Mouse (Mus musculus) limb, embryonic 15.5 days (tissue): Measurements from ENCODE around the gene Apba3. TPM values are rescaled to one million over a fixed set of nuclear protein-coding genes. Genes with fewer than 3 reads are reported as not detected.
A peak's percentile ranks its signal among the peaks of the same experiment; 100 is the strongest.

ENCODE experiments used
- ATAC-seq: fragments of 200-750 bp; cut with Nextera tagmentation; 2 replicates; pipeline ENCODE4 v1.8.0; 2017; ENCODE audit warnings: low read depth, moderate TSS enrichment; ENCODE audit not compliant: insufficient number of reproducible peaks, low FRiP score, low TSS enrichment
- H3K27ac ChIP-seq: fragments of 300-500 bp; sonication (generic); 2 replicates; pipeline ENCODE4 v1.5.1; 2015; ENCODE audit warnings: moderate library complexity, mild to moderate bottlenecking, inconsistent platforms
- H3K27me3 ChIP-seq: fragments of 300-500 bp; sonication (generic); 2 replicates; pipeline ENCODE4 v1.6.1; 2015; ENCODE audit warnings: inconsistent platforms
- H3K36me3 ChIP-seq: fragments of 300-500 bp; sonication (generic); 2 replicates; pipeline ENCODE4 v1.6.1; 2015; ENCODE audit warnings: inconsistent platforms
- H3K4me1 ChIP-seq: fragments of 300-500 bp; sonication (generic); 2 replicates; pipeline ENCODE4 v1.6.1; 2015; ENCODE audit warnings: inconsistent platforms
- H3K4me2 ChIP-seq: fragments of 300-500 bp; sonication (generic); 2 replicates; pipeline ENCODE4 v1.6.1; 2015; ENCODE audit warnings: mild to moderate bottlenecking, inconsistent platforms
- H3K4me3 ChIP-seq: fragments of 300-500 bp; sonication (generic); 2 replicates; pipeline ENCODE4 v1.5.1; 2015; ENCODE audit warnings: mild to moderate bottlenecking, inconsistent platforms
- H3K9ac ChIP-seq: fragments of 300-500 bp; sonication (generic); 2 replicates; pipeline ENCODE4 v1.6.1; 2015; ENCODE audit warnings: inconsistent platforms
- H3K9me3 ChIP-seq: fragments of 300-500 bp; sonication (generic); 2 replicates; pipeline ENCODE4 v1.6.1; 2016; ENCODE audit warnings: inconsistent platforms
- WGBS: fragments of 180-500 bp; shearing (Covaris S2); methylation state at CpG from one replicate; pipeline ENCODE4 v1.1.7; 2015; 5-methylcytosine and 5-hydroxymethylcytosine counted together
- microRNA-seq: library from miRNA; unstranded; fragments of <30 nt; microRNA quantifications from one replicate; pipeline ENCODE4, GENCODE M21; 2016
- polyA plus RNA-seq: library from polyadenylated mRNA; unstranded; fragments of >200 nt; fragmentation: Nextera tagmentation; extraction: Ambion mirVana; gene quantifications from 2 replicates; pipeline ENCODE4 v1.2.1, GENCODE M21; 2015

Apba3 gene
- polyA plus RNA-seq, 1 experiment from 2014 or later, result 77.1 TPM

DNA sequence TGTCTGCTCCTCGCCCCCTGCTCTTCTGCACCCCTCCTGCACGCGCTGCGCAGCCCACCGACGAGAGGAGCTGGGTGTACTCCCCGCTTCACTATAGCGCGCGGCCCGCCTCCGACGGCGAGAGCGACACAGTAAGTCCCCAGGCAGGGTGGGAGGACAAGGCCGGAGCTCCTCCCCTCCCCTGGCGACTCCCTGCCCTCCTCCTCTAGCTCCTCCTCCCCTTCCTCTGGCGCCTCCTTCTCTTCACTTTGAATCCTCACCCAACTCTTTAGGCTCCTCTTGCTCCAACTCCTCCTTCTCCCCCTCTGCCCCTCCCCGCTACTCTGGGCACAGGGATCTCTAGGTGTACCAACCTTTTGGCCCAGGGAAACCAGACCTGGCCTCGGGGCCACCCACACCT, 50.5 kb downstream of the Apba3 start:
- peaks cover 44% of the 10 kb centered on the region for H3K4me1 ChIP-seq
- no peaks in the 10 kb centered on the region for H3K9me3 ChIP-seq
- peak overlapping the region; percentile 28 for H3K4me3 ChIP-seq
- no peaks in the 10 kb centered on the region for H3K27me3 ChIP-seq
- ATAC-seq, result no peak
- peak overlapping the region; percentile 28; the same call in 1 of the 2 replicates for H3K9ac ChIP-seq
- H3K4me2 ChIP-seq, result peak overlapping the region; percentile 44
- WGBS, result 19% methylated on average over 19 of the region's 20 CpGs
- peaks cover 62% of the 10 kb centered on the region for H3K36me3 ChIP-seq
- peak overlapping the region; percentile 47; the same call in 1 of the 2 replicates for H3K27ac ChIP-seq

DNA sequence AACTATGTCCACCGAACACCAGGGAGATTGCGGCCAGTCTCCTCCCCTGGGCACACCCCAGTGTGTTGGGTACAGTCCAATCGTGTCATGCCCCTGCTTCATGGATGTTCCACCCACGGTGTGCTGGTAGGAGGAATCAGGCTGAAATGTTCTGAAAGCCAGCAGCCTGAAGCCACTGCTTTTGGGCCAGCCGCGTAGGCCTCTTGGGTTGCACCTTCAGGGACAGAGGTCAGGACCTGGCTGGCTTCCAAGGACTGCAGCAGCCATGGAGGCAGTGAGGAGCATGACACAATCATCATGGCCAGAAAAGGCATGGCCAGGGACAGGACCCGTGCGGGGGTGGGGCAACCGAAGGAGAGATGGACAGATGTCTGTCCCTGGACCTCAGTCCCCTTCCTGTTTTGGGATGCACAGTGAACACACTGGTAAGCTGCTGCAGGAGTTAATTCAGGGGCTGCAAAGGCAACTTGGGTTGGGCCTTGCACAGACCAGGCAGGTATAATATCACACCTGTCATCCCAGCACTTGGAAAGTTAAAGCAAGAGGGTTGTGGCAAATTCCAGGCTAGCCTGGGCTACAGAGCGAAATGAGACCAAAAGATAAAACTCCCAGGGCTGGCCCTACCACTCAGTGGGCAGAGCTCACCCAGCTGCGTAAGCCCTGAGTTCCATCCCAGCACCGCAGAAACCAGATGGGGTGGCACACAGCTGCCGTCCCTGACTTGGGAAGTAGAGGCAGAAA, 52.0 kb downstream of the Apba3 start:
- no peak for ATAC-seq
- Histone ChIP-seq H3K27me3 (no peaks in the 10 kb centered on the region), H3K4me3 (peak overlapping the region; percentile 99; the same call in 1 of the 2 replicates), H3K4me2 (0 out of 2 replicates have a peak overlapping the region, but pooled peaks have one; percentile 74), H3K4me1 (peaks cover 53% of the 10 kb centered on the region), H3K36me3 (peaks cover 62% of the 10 kb centered on the region), H3K9me3 (no peaks in the 10 kb centered on the region), H3K27ac (peak overlapping the region; percentile 92), H3K9ac (no peak overlapping the region)
- WGBS, result 87% methylated on average over 13 of the region's 13 CpGs

DNA sequence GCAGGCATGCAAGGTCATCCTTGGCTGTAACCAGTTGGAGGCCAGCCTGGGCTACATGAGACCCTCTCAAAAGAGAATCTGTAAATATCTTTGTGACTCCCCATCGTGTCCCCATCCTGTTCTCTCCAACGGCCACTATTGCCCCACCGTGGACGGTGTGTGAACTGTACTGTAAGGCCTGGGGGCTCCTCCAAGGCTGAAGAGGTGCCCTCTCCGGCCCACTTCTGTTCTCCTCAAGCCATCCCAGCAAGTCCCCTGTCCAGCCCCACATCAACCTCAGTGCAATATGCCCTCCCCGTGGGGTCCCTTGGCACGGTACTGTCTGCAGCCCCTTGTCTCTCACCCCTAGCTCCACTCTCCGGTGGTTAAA, 52.6 kb downstream of the Apba3 start:
- 25% methylated on average over 8 of the region's 8 CpGs for WGBS
- peak overlapping the region; percentile 92 for H3K27ac ChIP-seq
- no peak for ATAC-seq
- no peaks in the 10 kb centered on the region for H3K27me3 ChIP-seq
- H3K36me3 ChIP-seq, result peaks cover 62% of the 10 kb centered on the region
- H3K4me2 ChIP-seq, result peak overlapping the region; percentile 74
- no peaks in the 10 kb centered on the region for H3K9me3 ChIP-seq
- H3K4me3 ChIP-seq, result peak overlapping the region; percentile 99
- H3K9ac ChIP-seq, result peak overlapping the region; percentile 18; the same call in 1 of the 2 replicates
- peaks cover 53% of the 10 kb centered on the region for H3K4me1 ChIP-seq

GRCm38 (mm10) chr10:81319741-81320549, 53.2 kb downstream of the Apba3 start:
- Histone ChIP-seq H3K36me3 (peaks cover 62% of the 10 kb centered on the region), H3K27me3 (no peaks in the 10 kb centered on the region), H3K4me2 (peak overlapping the region; percentile 74), H3K4me1 (peaks cover 53% of the 10 kb centered on the region), H3K9ac (peak overlapping the region; percentile 18; the same call in 1 of the 2 replicates), H3K4me3 (peak overlapping the region; percentile 99), H3K9me3 (no peaks in the 10 kb centered on the region), H3K27ac (peak overlapping the region; percentile 92)
- under 1% methylated on average over 38 of the region's 38 CpGs for WGBS
- no peak; the same call in 1 of the 2 replicates for ATAC-seq

DNA sequence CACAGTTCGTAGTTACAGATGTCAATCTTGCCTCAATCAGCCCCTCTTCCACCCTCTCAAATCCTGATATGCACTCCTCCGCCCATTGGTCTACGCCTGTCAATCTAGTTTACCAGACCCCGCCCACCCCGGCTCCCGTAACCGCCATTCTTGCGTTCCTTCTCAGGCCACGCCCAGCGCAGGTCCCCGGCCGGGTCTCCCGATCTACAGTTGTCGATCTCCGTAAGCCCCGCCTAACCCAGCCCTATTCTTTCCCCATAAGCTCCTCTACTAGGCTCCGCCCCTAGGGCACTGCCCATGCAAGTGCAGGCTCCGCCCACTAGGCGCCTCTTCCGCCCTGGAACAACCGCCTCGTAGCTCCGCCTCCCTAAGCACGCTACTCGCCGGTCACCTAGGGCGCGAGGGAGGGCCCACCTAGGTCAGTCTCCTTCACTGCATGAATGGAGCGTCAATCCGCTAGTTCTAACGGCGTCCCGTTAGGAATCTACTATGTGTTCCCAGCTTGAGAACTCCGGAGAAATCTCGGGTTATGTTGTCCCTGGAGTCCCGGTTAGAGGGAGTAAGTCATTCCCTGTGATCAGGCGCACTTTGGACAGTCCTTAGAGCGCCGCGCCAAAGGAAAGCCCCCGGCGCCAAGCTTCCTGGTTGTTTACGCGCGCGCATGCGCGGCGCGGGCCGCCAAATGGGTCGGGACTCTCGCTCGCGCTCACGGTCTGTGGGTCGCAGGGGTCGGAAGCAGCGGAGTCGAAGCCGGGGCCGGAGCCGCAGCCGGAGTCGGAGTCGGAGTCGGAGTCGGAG, 54.0 kb downstream of the Apba3 start, which contains the start of gene Cactin:
Gene Cactin, plus strand, starts transcription at position 554 of the 798 bp plus-strand sequence.
- peak; percentile 94 for ATAC-seq
- peaks cover 62% of the 10 kb centered on the region for H3K36me3 ChIP-seq
- H3K27me3 ChIP-seq, result no peaks in the 10 kb centered on the region
- peak within 1 kb of the TSS; percentile 99 for H3K4me3 ChIP-seq
- no peaks in the 10 kb centered on the region for H3K9me3 ChIP-seq
- peak within 1 kb of the TSS; percentile 92 for H3K27ac ChIP-seq
- peaks cover 53% of the 10 kb centered on the region for H3K4me1 ChIP-seq
- H3K9ac ChIP-seq, result peak within 1 kb of the TSS; percentile 96
- under 1% methylated on average over 68 of the region's 68 CpGs for WGBS
- peak within 1 kb of the TSS; percentile 74 for H3K4me2 ChIP-seq

GRCm38 (mm10) chr10:81321436-81321835, 54.7 kb downstream of the Apba3 start:
- peaks cover 62% of the 10 kb centered on the region for H3K36me3 ChIP-seq
- H3K9ac ChIP-seq, result peak overlapping the region; percentile 96
- peak overlapping the region; percentile 74 for H3K4me2 ChIP-seq
- H3K4me1 ChIP-seq, result peaks cover 50% of the 10 kb centered on the region
- no peak for ATAC-seq
- H3K27me3 ChIP-seq, result no peaks in the 10 kb centered on the region
- 3% methylated on average over 20 of the region's 20 CpGs for WGBS
- no peaks in the 10 kb centered on the region for H3K9me3 ChIP-seq
- H3K27ac ChIP-seq, result peak overlapping the region; percentile 92
- peak overlapping the region; percentile 99 for H3K4me3 ChIP-seq

DNA sequence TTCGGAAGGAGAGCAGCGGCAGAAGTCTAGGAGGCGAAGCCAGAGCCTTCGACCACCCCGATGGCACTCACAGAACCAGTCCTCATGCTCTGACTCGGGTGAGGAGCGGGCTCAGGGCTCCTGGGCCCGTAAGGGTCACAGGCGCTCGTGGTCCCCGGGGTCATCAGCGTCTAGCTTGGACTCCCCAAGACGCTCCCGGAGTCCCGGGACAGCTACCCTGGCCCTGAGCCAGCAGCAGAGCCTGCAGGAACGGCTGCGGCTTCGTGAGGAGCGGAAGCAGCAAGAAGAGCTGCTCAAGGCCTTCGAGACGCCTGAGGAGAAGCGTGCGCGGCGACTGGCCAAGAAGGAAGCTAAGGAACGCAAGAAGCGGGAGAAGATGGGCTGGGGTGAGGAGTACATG, 55.7 kb downstream of the Apba3 start:
- no peak overlapping the region for H3K27ac ChIP-seq
- no peaks in the 10 kb centered on the region for H3K9me3 ChIP-seq
- H3K9ac ChIP-seq, result peak overlapping the region; percentile 96; the same call in 1 of the 2 replicates
- peaks cover 66% of the 10 kb centered on the region for H3K36me3 ChIP-seq
- H3K4me1 ChIP-seq, result peaks cover 40% of the 10 kb centered on the region
- H3K4me2 ChIP-seq, result peak overlapping the region; percentile 74; the same call in 1 of the 2 replicates
- ATAC-seq, result no peak
- no peaks in the 10 kb centered on the region for H3K27me3 ChIP-seq
- H3K4me3 ChIP-seq, result peak overlapping the region; percentile 99
- 93% methylated on average over 27 of the region's 27 CpGs for WGBS

Small RNA genes within 50 kb of the gene (microRNA-seq; reads per million reads assigned to microRNA genes)
- gene Mir3057, result 6.8 reads per million, percentile 20 among the genes with 10 or more reads in this experiment

Other genes with a start within 250 kb of the Apba3 start
- 0.05 and 0.29 TPM in 2 replicates for gene Diras1, start 241.3 kb upstream of the Apba3 start, polyA plus RNA-seq
- gene Slc39a3, start 229.5 kb upstream of the Apba3 start, polyA plus RNA-seq, result 21.3 and 21.8 TPM in 2 replicates
- gene Sgta, start 206.8 kb upstream of the Apba3 start, polyA plus RNA-seq, result 200 and 204 TPM in 2 replicates
- 79.3 and 91.0 TPM in 2 replicates for gene Thop1, start 196.9 kb upstream of the Apba3 start, polyA plus RNA-seq
- gene Creb3l3, start 168.1 kb upstream of the Apba3 start, polyA plus RNA-seq, result 0.73 and 1.5 TPM in 2 replicates
- gene Map2k2, start 161.0 kb upstream of the Apba3 start, polyA plus RNA-seq, result 165 and 167 TPM in 2 replicates
- gene Zbtb7a, start 131.7 kb upstream of the Apba3 start, polyA plus RNA-seq, result 58.6 and 61.4 TPM in 2 replicates
- 48.0 and 50.6 TPM in 2 replicates for gene Pias4, start 99.0 kb upstream of the Apba3 start, polyA plus RNA-seq
- gene Eef2, start 90.3 kb upstream of the Apba3 start, polyA plus RNA-seq, result 564 and 615 TPM in 2 replicates
- gene Dapk3, start 84.0 kb upstream of the Apba3 start, polyA plus RNA-seq, result 45.7 and 53.5 TPM in 2 replicates
- gene 4930442H23Rik, start 83.1 kb upstream of the Apba3 start, polyA plus RNA-seq, result not detected in 2 replicates
- gene Nmrk2, start 64.9 kb upstream of the Apba3 start, polyA plus RNA-seq, result 0.41 and 1.3 TPM in 2 replicates
- gene Atcay, start 36.1 kb upstream of the Apba3 start, polyA plus RNA-seq, result 0.25 and 0.28 TPM in 2 replicates
- gene Zfr2, start 33.8 kb upstream of the Apba3 start, polyA plus RNA-seq, result 8.7 and 10.9 TPM in 2 replicates
- 5.4 and 6.0 TPM in 2 replicates for gene Matk, start 14.0 kb upstream of the Apba3 start, polyA plus RNA-seq
- gene Mrpl54, start within 50 bp of the Apba3 start, polyA plus RNA-seq, result 189 and 194 TPM in 2 replicates
- gene Tjp3, start 24.6 kb downstream of the Apba3 start, polyA plus RNA-seq, result 8.4 and 9.9 TPM in 2 replicates
- gene Pip5k1c, start 26.0 kb downstream of the Apba3 start, polyA plus RNA-seq, result 44.8 and 48.1 TPM in 2 replicates
- 37.3 and 39.3 TPM in 2 replicates for gene Cactin, start 54.1 kb downstream of the Apba3 start, polyA plus RNA-seq
- 11.9 and 12.8 TPM in 2 replicates for gene Tbxa2r, start 61.8 kb downstream of the Apba3 start, polyA plus RNA-seq
- 0.04 and 0.07 TPM in 2 replicates for gene Gipc3, start 76.3 kb downstream of the Apba3 start, polyA plus RNA-seq
- 86.0 and 89.9 TPM in 2 replicates for gene Hmg20b, start 83.5 kb downstream of the Apba3 start, polyA plus RNA-seq
- gene Mfsd12, start 90.5 kb downstream of the Apba3 start, polyA plus RNA-seq, result 13.3 and 13.4 TPM in 2 replicates
- 0.60 and 1.6 TPM in 2 replicates for gene 4930404N11Rik, start 98.9 kb downstream of the Apba3 start, polyA plus RNA-seq
- 82.2 and 90.9 TPM in 2 replicates for gene Fzr1, start 111.6 kb downstream of the Apba3 start, polyA plus RNA-seq
- 79.8 and 88.7 TPM in 2 replicates for gene Dohh, start 117.5 kb downstream of the Apba3 start, polyA plus RNA-seq
- 2.1 and 3.1 TPM in 2 replicates for gene Gm48551, start 117.5 kb downstream of the Apba3 start, polyA plus RNA-seq
- gene Gm48552, start 122.0 kb downstream of the Apba3 start, polyA plus RNA-seq, result 0.51 and 1.7 TPM in 2 replicates
- 2.9 and 3.6 TPM in 2 replicates for gene Smim24, start 126.1 kb downstream of the Apba3 start, polyA plus RNA-seq
- gene Nfic, start 188.7 kb downstream of the Apba3 start, polyA plus RNA-seq, result 138 and 146 TPM in 2 replicates
- gene Celf5, start 215.7 kb downstream of the Apba3 start, polyA plus RNA-seq, result 1.1 and 1.3 TPM in 2 replicates
- gene Ncln, start 229.4 kb downstream of the Apba3 start, polyA plus RNA-seq, result 94.0 and 95.1 TPM in 2 replicates
- 0.67 and 0.72 TPM in 2 replicates for gene S1pr4, start 233.2 kb downstream of the Apba3 start, polyA plus RNA-seq